Mouse (Mus musculus) limb, embryonic 14.5 days (tissue): ENCODE measurements around the gene 2410004P03Rik. TPM values are rescaled to one million over a fixed set of nuclear protein-coding genes. Genes with fewer than 3 reads are reported as not detected.

ENCODE experiments used
- ATAC-seq: fragments of 200-750 bp; cut with Nextera tagmentation; 2 replicates; pipeline ENCODE4 v1.8.0; 2017; ENCODE audit warnings: low read depth, moderate number of reproducible peaks, moderate TSS enrichment; ENCODE audit not compliant: low FRiP score
- DNase-seq: peaks from one replicate; pipeline ENCODE4 v3.0.0-alpha.2; 2015; ENCODE audit warnings: low spot score
- H3K27ac ChIP-seq: fragments of 300-500 bp; sonication (generic); replicated peaks from 2 replicates; pipeline ENCODE4 v1.5.1; 2014; ENCODE audit warnings: low read depth, mild to moderate bottlenecking, low read length, moderate library complexity, mixed read lengths
- H3K27me3 ChIP-seq: fragments of 300-500 bp; sonication (generic); 2 replicates; pipeline ENCODE4 v1.6.1; 2014; ENCODE audit warnings: low read length, mixed read lengths; ENCODE audit not compliant: control insufficient read depth, insufficient read depth
- H3K36me3 ChIP-seq: fragments of 300-500 bp; sonication (generic); 2 replicates; pipeline ENCODE4 v1.6.1; 2014; ENCODE audit warnings: mild to moderate bottlenecking, low read length, moderate library complexity, mixed read lengths; ENCODE audit not compliant: control insufficient read depth, insufficient read depth
- H3K4me1 ChIP-seq: fragments of 300-500 bp; sonication (generic); 2 replicates; pipeline ENCODE4 v1.6.1; 2014; ENCODE audit warnings: antibody characterized with exemption, low read length, mixed read lengths; ENCODE audit not compliant: control insufficient read depth, insufficient read depth
- H3K4me2 ChIP-seq: fragments of 300-500 bp; sonication (generic); replicated peaks from 2 replicates; pipeline ENCODE4 v1.6.1; 2014; ENCODE audit warnings: low read depth, mild to moderate bottlenecking, low read length, moderate library complexity; ENCODE audit not compliant: severe bottlenecking
- H3K4me3 ChIP-seq: fragments of 300-500 bp; sonication (generic); replicated peaks from 2 replicates; pipeline ENCODE4 v1.5.1; 2014; ENCODE audit warnings: low read length
- H3K9ac ChIP-seq: fragments of 300-500 bp; sonication (generic); 2 replicates; pipeline ENCODE4 v1.6.1; 2014; ENCODE audit warnings: mild to moderate bottlenecking, low read depth, low read length, moderate library complexity; ENCODE audit not compliant: severe bottlenecking
- H3K9me3 ChIP-seq: fragments of 300-500 bp; sonication (generic); 2 replicates; pipeline ENCODE4 v1.6.1; 2016; ENCODE audit warnings: low read length; ENCODE audit not compliant: control insufficient read depth
- POLR2A ChIP-seq: fragments of 200-500 bp; IDR thresholded peaks from 2 replicates; pipeline ENCODE4 v1.8.0; 2012; ENCODE audit warnings: inconsistent platforms, mild to moderate bottlenecking, moderate library complexity, borderline replicate concordance; ENCODE audit not compliant: insufficient read depth, insufficient read length; ENCODE audit errors: extremely low read depth
- WGBS: fragments of 180-500 bp; shearing (Covaris S2); extraction: QIAGEN DNeasy Blood & Tissue Kit; methylation state at CpG from one replicate; pipeline ENCODE4 v1.1.7; 2014; 5-methylcytosine and 5-hydroxymethylcytosine counted together
- polyA plus RNA-seq, 2 experiments: library from polyadenylated mRNA; depleted of rRNA in 1 of 2; stranded (reverse) in 1 of 2; unstranded in 1 of 2; fragments of >200 nt; fragmentation: Nextera tagmentation in 1 of 2; extraction: Ambion mirVana in 1 of 2; gene quantifications; 2 replicates each; pipeline versions ENCODE4 v1.2.1 to v1.2.3; 2012 to 2014

2410004P03Rik gene
- polyA plus RNA-seq, 2 experiments, result 0.21 to 0.50 TPM

DNA sequence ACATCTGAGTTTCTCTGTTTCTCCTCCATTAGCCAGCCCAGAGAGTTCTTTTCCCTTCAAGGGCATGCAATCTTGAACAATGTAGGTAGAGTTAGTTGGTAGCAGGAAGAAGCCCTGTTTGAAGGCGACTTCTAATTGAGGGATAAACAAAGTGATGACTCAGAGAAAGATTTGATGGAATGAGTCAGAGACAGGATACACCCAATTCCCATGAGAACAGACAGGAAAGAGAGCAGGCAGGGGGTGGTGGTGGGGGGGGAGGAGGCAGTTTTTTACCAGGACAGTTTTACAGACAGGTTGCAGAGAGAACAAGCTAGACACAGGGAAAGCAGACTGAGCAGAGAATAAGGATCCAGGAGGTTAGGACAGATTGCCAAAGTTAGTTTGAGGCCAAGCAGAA is 29.0 kb upstream of the 2410004P03Rik start:
- Histone ChIP-seq H3K27ac (no peak overlapping the region), H3K9me3 (no peaks in the 10 kb centered on the region), H3K9ac (no peak overlapping the region), H3K36me3 (no peaks in the 10 kb centered on the region), H3K4me2 (no peak overlapping the region), H3K27me3 (no peaks in the 10 kb centered on the region), H3K4me3 (no peak overlapping the region), H3K4me1 (peaks cover 4% of the 10 kb centered on the region; the same call in 1 of the 2 replicates)
- WGBS, result 45% methylated on average over 1 of the region's 1 CpGs
- no peak for DNase-seq
- ATAC-seq, result no peak
- TF ChIP-seq POLR2A, result no peak

DNA sequence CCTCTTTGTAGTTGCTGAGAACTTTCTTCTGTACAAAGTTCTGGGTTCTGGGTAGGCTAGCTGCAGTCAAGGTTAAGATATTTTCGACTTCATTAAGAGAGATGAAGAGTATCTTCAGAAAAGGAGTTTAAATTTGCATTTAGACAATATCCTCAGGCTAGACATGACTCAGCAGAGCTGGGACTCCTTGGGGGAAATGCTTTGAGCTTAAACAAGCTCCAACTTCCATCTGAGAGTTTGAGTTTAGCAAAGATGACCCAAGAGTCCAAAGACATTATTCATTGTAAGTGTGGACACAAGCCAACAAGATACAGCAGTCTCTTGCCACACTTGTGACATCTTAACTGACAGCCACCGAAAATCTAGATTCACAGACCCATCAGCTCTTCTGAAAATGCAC is 27.9 kb upstream of the 2410004P03Rik start:
- H3K4me2 ChIP-seq, result no peak overlapping the region
- WGBS, result 74% methylated on average over 2 of the region's 2 CpGs
- no peak overlapping the region for H3K9ac ChIP-seq
- H3K27ac ChIP-seq, result no peak overlapping the region
- no peak for TF ChIP-seq POLR2A
- no peaks in the 10 kb centered on the region for H3K27me3 ChIP-seq
- DNase-seq (no peak), ATAC-seq (no peak)
- H3K4me1 ChIP-seq, result peaks cover 4% of the 10 kb centered on the region; the same call in 1 of the 2 replicates
- no peaks in the 10 kb centered on the region for H3K9me3 ChIP-seq
- no peaks in the 10 kb centered on the region for H3K36me3 ChIP-seq
- H3K4me3 ChIP-seq, result no peak overlapping the region

DNA sequence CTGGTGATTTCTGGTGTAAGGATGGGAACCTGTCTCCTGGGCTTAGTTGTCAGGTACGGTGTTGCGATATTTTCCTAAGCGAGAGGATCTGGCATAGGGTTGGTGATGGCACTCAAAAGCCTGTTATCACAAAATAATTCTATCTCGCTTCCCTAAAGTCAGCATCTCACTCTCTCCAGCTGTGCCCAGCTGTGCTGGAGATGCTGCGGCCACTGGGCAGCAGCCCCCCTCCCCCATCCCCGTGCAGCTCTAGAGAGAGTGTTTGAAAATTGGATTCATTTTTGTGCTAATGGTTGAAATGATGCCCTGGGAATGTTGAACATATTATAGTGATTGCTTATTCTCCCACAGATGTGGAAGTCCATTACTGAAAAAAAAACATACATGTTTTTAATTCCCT is 26.7 kb upstream of the 2410004P03Rik start:
- Histone ChIP-seq H3K9ac (no peak overlapping the region), H3K27ac (no peak overlapping the region), H3K27me3 (no peaks in the 10 kb centered on the region), H3K4me1 (peaks cover 4% of the 10 kb centered on the region; the same call in 1 of the 2 replicates), H3K4me2 (no peak overlapping the region), H3K4me3 (no peak overlapping the region), H3K36me3 (no peaks in the 10 kb centered on the region), H3K9me3 (no peaks in the 10 kb centered on the region)
- WGBS, result 85% methylated on average over 6 of the region's 6 CpGs
- no peak for DNase-seq
- ATAC-seq, result no peak
- no peak for TF ChIP-seq POLR2A

DNA sequence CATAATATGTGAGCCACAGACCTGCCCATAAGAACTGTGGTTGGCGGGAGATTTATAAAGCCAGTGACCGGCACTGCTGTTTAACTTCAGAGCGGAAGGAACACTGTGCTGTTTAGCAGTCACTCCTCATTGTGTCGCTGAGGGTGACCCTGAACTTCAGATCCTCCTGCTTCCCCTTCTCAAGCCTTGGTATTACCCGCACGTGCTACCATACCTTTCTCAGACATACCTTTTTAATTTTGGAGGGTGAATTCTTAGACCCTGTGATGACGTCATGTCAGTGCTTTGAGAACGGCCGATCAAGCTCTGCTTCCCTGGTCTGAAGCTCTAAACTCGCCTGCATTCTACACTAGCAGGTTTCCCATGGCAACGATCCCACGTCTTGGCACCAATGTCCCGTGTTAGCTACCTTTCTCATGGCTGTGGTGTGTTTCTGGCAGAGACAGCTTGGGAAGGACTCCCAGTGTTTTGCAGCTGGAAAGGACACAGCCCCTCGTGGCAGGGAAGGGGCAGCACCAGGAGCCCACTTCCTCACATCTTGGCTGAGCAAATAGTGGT is 25.6 kb upstream of the 2410004P03Rik start:
- ATAC-seq (peak; percentile 26; the same call in 1 of the 2 replicates), DNase-seq (peak; percentile 16)
- H3K27ac ChIP-seq, result no peak overlapping the region
- peaks cover 4% of the 10 kb centered on the region; the same call in 1 of the 2 replicates for H3K4me1 ChIP-seq
- H3K9ac ChIP-seq, result no peak overlapping the region
- H3K36me3 ChIP-seq, result no peaks in the 10 kb centered on the region
- no peaks in the 10 kb centered on the region for H3K9me3 ChIP-seq
- H3K4me2 ChIP-seq, result no peak overlapping the region
- no peak for TF ChIP-seq POLR2A
- WGBS, result 37% methylated on average over 14 of the region's 14 CpGs
- H3K4me3 ChIP-seq, result no peak overlapping the region
- no peaks in the 10 kb centered on the region for H3K27me3 ChIP-seq

DNA sequence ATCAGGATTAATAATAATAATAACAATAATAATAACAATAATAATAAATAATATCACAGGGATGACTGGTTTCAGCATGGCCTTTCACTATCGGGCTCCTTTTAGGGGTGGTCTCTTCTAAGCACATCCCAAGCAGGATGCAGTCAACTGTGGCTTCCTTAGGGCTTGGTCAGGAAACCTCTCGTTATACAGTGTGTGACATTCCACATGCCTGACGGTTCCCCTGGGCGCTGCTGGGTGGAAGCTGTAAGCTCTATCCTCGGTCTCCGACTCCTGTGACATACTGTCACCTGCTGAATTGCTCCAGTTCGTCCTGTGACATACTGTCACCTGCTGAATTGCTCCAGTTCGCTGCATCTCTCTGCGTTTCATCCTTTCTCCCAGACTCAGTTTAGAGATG is 25.0 kb upstream of the 2410004P03Rik start:
- Histone ChIP-seq H3K27me3 (no peaks in the 10 kb centered on the region), H3K4me2 (no peak overlapping the region), H3K4me3 (no peak overlapping the region), H3K9me3 (no peaks in the 10 kb centered on the region), H3K27ac (no peak overlapping the region), H3K4me1 (peaks cover 4% of the 10 kb centered on the region; the same call in 1 of the 2 replicates), H3K9ac (no peak overlapping the region), H3K36me3 (no peaks in the 10 kb centered on the region)
- TF ChIP-seq POLR2A, result no peak
- ATAC-seq (0 out of 2 replicates have a peak, but pooled peaks have one; percentile 23), DNase-seq (no peak)
- 48% methylated on average over 9 of the region's 9 CpGs for whole genome bisulfite sequencing

DNA sequence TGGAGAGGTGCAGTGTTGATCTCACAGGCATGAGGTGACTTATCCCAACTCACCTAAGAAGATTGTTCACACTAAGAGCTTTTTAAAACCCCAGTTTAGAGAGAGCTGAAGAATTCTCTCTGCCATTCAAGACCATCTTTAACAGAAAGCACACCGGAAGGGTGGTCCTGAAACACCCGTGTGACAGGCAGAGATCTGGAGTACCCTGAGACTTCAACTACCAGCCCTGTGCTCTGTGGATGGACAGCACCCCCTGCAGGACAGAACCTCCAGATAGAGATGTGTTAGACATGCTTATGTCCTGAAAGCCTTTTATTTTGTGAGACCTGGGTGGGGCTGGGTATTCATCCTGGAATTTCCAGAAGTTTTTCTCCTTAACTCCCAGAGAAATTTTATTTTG is 23.6 kb upstream of the 2410004P03Rik start:
- ATAC-seq (no peak), DNase-seq (no peak)
- Histone ChIP-seq H3K27ac (no peak overlapping the region), H3K36me3 (no peaks in the 10 kb centered on the region), H3K27me3 (no peaks in the 10 kb centered on the region), H3K4me2 (no peak overlapping the region), H3K9ac (no peak overlapping the region), H3K4me3 (no peak overlapping the region), H3K9me3 (no peaks in the 10 kb centered on the region), H3K4me1 (peaks cover 4% of the 10 kb centered on the region; the same call in 1 of the 2 replicates)
- 64% methylated on average over 2 of the region's 2 CpGs for WGBS
- no peak for TF ChIP-seq POLR2A
